Comparison of ENCODE assay signal across 8 mouse cellular contexts in the genomic region with DNA sequence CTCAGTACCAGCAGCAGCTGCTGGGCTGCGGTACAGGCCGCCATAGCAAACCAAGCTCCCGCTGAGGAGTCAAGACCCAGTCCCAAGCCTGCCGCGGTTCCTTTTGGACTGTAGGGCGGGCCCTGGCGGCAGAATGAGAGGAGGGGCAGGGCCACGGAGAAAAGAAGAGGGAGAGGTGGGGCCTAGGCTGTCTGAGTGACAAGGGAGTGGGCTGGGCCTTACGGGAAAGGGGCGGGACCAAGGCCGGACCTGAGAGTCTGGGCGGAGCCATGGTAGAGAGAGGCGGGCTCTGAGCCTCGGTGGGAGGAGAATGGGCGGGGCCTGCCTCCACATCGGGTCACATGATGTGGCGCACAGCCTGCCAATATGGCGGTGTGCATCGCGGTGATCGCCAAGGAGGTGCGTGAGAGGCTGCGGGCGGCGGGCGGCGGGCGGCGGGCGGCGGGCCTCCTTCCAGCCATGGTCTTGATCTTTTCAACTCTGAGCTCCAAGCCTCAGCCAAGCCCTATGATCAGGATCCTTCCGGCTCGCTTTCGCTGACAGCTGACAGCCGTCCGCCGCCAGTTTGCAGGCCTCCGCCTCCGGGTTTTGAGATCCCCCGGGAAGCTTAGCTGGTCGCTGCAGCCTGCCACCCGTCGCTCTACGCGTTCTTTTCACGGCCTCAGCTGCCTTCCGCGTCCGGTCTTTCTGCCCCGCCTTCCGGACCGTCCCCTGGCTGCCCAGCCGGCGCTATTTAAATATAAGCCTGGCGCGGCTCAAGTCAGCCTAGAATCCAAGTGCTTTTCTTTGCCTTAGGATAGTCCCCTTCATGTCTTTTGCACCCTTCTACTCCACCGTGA. TPM values are rescaled to one million over a fixed set of nuclear protein-coding genes. Genes with fewer than 3 reads are reported as not detected.
DNase-seq lines count a peak whose midpoint lies in the region; ATAC-seq and TF ChIP-seq lines count a peak whose summit lies in the region.

A gene (minus strand): TSS at position 169 of the 839 bp plus-strand sequence.
A gene (plus strand): TSS at position 346 of the 839 bp plus-strand sequence.

- H3K9me3 ChIP-seq in hindbrain, postnatal 0 days (ENCODE audit: low read length): no peaks in the 10 kb centered on the region

- H3K9ac ChIP-seq in hindbrain, postnatal 0 days (replicated peaks; ENCODE audit: low read length): peak within 1 kb of the TSS; percentile 81

- peak; percentile 98 for DNase-seq in ZHBTc4 (ENCODE audit: low read depth, low spot score)
- peak; percentile 97 for DNase-seq in gastrocnemius, adult 2 months
- peak; percentile 99 for DNase-seq in hindbrain, postnatal 0 days (ENCODE audit: low spot score)
- DNase-seq in left cerebral cortex, adult 2 months (ENCODE audit: extremely low spot score in 1 of 2, low spot score in 2 of 2): peak; percentile 91 to 92
- peak; percentile 91 to 94 for DNase-seq in right cerebral cortex, adult 2 months (ENCODE audit: low spot score in 2 of 2)
- DNase-seq in urinary bladder, postnatal 14 days (ENCODE audit: low spot score): peak; percentile 96

- H3K4me3 ChIP-seq in gastrocnemius, adult 2 months: peak within 1 kb of the TSS; percentile 86
- H3K4me3 ChIP-seq in hindbrain, postnatal 0 days (ENCODE audit: low read length): peak within 1 kb of the TSS; percentile 73
- H3K4me3 ChIP-seq in left cerebral cortex, adult 2 months: peak within 1 kb of the TSS; percentile 72

- peak within 1 kb of the TSS; percentile 94 for H3K27ac ChIP-seq in gastrocnemius, adult 2 months
- H3K27ac ChIP-seq in hindbrain, postnatal 0 days: peak within 1 kb of the TSS; percentile 87
- H3K27ac ChIP-seq in left cerebral cortex, adult 2 months: peak within 1 kb of the TSS; percentile 92

- under 1% methylated on average over 50 of the region's 57 CpGs for WGBS in hindbrain, postnatal 0 days

- TF ChIP-seq CTCF in gastrocnemius, adult 2 months (IDR thresholded peaks at IDR 0.05): peak; percentile 48
- peak; percentile 67 for TF ChIP-seq CTCF in hindbrain, postnatal 0 days (IDR thresholded peaks at IDR 0.05; ENCODE audit: low read depth)
- TF ChIP-seq CTCF in left cerebral cortex, adult 2 months (IDR thresholded peaks at IDR 0.05): peak; percentile 49

- peak; percentile 97 for ATAC-seq in common myeloid progenitor, adult 5-6 weeks (replicated peaks; ENCODE audit: low read depth, poor library complexity, severe bottlenecking)
- peak; percentile 99 for ATAC-seq in hindbrain, postnatal 0 days
- peak; percentile 97 for ATAC-seq in megakaryocyte, adult 5-6 weeks (ENCODE audit: poor library complexity, severe bottlenecking)

- H3K27me3 ChIP-seq in hindbrain, postnatal 0 days (ENCODE audit: insufficient read depth, low read length): no peaks in the 10 kb centered on the region

- H3K36me3 ChIP-seq in hindbrain, postnatal 0 days (ENCODE audit: insufficient read depth, low read length): 0 out of 2 replicates have a peak, but pooled peaks cover 5% of the 10 kb centered on the region

- peaks cover 12% of the 10 kb centered on the region for H3K4me1 ChIP-seq in hindbrain, postnatal 0 days (ENCODE audit: insufficient read depth, low read length)

- intact Hi-C loops in gastrocnemius, adult 2 months (cut with DNase I): no loop called here
- intact Hi-C loops in left cerebral cortex, adult 2 months (cut with DNase I): loop anchor here (2.0 to 5.0 kb wide), 3 partner anchors 35 to 111 kb away; a partner anchor contains a TSS

- H3K4me2 ChIP-seq in hindbrain, postnatal 0 days (ENCODE audit: low read depth, low read length): peak within 1 kb of the TSS; percentile 77

RNA-seq across cellular contexts. Expression of the first gene that starts in this region (rescaled TPM):
- 12.8 and 13.2 TPM in 2 replicates for total RNA-seq in common myeloid progenitor, adult 5-6 weeks (2017)
- 1 to 10 TPM; 1.0 to 1.1 TPM for total RNA-seq in gastrocnemius, adult 2 months (2021)
- 12.0 and 14.2 TPM in 2 replicates for total RNA-seq in hindbrain, postnatal 0 days (2014; rRNA removed)
- 9.1 and 10.0 TPM in 2 replicates for polyA plus RNA-seq in hindbrain, postnatal 0 days (2015; fragmentation: Nextera tagmentation; extraction: Ambion mirVana)
- 1 to 10 TPM; 8.1 to 8.3 TPM for total RNA-seq in left cerebral cortex, adult 2 months (2021)
- total RNA-seq in megakaryocyte, adult 5-6 weeks (2015): 52.6 and 53.0 TPM in 2 replicates
- 57.5 and 63.1 TPM in 2 replicates for total RNA-seq in megakaryocyte, adult 5-6 weeks (2017)

RNA-seq across cellular contexts. Expression of the second gene that starts in this region (rescaled TPM):
- total RNA-seq in common myeloid progenitor, adult 5-6 weeks (2017): 12.8 TPM in 2 replicates
- total RNA-seq in gastrocnemius, adult 2 months (2021): 10 to 100 TPM; 39.3 to 45.5 TPM
- total RNA-seq in hindbrain, postnatal 0 days (2014; rRNA removed): 7.6 and 11.4 TPM in 2 replicates
- 117 and 130 TPM in 2 replicates for polyA plus RNA-seq in hindbrain, postnatal 0 days (2015; fragmentation: Nextera tagmentation; extraction: Ambion mirVana)
- total RNA-seq in left cerebral cortex, adult 2 months (2021): 10 to 100 TPM; 69.8 to 80.3 TPM
- total RNA-seq in megakaryocyte, adult 5-6 weeks (2015): 85.8 and 88.2 TPM in 2 replicates
- total RNA-seq in megakaryocyte, adult 5-6 weeks (2017): 33.0 and 37.6 TPM in 2 replicates

Comparison
In these comparisons a context has a peak if more than half of its experiments do, and no peak if none do; other contexts are left out.
1. Peak in every context shown above with its lines: DNase-seq, ATAC-seq, H3K4me3 ChIP-seq and H3K27ac ChIP-seq.